Mouse (Mus musculus) spleen, adult 2 months (tissue): ENCODE measurements around the gene Prdm1.

Experiments used
- CTCF ChIP-seq: fragments of 200-500 bp; IDR thresholded peaks from 2 replicates; pipeline ENCODE4 v1.5.1; 2011; ENCODE audit warnings: mild to moderate bottlenecking, inconsistent platforms; ENCODE audit not compliant: insufficient read depth, insufficient read length, insufficient replicate concordance; ENCODE audit errors: extremely low read depth
- POLR2A ChIP-seq: fragments of 200-500 bp; IDR thresholded peaks from 2 replicates; pipeline ENCODE4 v1.6.1; 2011; ENCODE audit warnings: low read depth, low read length, inconsistent platforms

DNA sequence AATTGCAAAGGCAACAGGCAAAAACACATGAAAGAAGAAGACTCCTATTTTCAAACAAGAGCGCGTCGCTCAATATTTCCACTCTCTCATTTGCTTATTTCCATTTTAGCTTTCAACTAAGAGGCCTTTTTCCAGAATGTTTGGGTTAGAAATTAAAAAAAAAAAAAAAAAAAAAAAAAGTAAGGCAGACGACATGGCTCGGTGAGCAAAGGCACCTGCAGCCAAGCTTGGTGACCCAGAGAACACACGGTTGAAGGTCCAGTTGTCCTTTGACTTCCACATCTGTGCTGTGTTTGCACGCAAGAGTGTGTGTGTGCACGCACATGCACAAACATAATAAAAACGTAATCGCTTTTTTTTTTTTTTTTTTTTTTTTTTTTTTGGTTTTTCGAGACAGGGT, 41.2 kb downstream of the Prdm1 start:
- TF ChIP-seq POLR2A, result no peak
- no peak for TF ChIP-seq CTCF
